Mouse (Mus musculus): ENCODE data around the gene S100pbp.

The S100pbp gene

DNA sequence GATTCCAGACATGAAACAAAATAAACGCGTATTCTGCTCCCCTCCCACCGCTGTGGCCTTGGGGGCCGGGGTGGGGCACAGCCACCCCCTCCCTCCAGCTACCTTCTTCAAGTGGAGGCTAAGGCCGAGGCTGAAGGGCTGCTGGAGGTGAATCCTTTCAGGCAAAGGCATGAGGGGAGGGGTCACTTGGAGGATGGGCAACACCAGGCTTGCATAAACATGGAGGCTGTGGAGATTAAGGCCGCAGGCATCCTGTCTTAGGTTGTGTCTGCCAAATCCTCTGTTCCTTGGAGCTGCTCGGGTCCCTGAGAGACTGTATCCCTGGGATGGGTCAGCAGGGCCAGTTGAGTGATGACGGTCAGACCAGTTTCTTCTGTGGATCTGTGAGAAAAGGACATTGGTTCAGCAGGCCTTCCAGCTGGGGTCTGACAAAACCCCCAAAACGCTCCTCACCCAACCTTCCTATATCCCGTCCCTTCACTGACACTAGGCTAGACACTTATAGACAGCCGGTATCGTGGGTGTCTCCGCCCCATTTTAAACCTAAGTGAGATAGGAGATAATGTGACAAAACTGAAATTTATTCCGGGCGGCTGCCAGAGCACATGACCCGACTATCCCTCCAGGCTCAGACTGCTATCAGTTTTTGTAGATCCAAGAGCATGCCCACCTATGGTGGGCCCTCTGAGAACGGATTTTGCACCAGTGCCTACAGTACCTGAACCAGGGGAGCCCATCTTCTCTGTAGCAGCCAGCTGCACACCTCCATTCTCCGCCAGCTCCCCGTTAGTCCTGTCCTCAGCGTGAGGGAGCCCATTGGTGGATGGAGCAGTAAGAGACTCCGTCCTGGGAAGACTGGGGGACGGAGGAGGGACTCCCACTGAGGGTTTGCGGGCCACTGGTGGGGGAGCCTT, 31.8 kb upstream of the S100pbp start:
- no peak for DNase-seq (ENCODE audit: low spot score in 2 of 2)

- DNase-seq (ENCODE audit: low spot score in 2 of 2): no peak
Measured at GRCm38 (mm10) chr4:129220376-129221089, 31.0 kb upstream of the S100pbp start.

DNA sequence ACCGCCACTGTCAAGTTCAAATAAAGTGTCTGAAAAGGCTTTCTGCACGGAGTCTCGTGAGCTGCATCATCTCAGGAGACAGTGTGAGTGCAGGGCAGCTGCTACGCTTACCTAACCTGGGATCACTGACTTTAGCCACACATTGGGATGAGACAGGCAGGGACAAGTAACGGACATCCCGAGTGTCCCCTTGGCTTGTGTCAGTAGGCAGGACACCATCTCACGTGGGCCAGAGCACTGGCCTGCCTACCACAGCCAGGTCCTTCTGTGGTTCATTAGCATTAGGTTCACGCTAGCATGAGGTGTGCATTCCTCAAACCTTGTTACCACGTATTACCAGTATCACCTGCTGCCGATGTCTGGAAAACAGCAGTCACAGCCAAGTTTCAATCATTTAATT, 29.7 kb upstream of the S100pbp start:
- no peak for DNase-seq (ENCODE audit: low spot score in 2 of 2)

DNA sequence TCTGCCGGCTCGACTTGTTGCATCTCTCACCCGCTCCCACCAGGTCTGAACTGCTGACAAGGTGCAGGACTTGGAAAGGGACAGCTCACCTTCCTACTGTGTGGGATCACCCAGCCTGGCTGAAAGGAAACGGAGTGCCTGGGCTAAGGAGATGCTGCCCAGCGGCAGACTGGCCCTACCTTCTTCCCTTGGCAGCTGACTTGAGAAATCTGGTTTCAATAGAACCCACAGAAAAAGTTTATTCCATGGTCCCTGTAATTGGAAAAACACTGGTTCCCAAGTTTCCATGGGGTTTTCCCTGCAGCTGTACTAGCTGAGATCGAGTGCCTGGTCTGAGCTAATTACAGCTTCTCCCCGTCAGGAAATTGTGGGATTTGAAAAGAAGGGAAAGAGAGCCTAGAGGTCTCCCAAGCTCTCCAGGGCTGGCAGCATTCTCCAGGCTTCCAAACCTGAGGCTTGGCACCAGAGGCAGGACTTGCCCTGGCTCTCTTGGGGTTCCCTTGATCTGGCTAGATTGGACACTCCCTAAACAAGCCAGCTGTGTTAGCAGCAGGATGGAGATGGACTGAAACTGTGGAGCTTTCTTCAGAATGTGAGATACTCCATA, 29.1 kb upstream of the S100pbp start:
- no peak for DNase-seq (ENCODE audit: low spot score in 2 of 2)

- peak in 1 of 2 experiments; percentile 38 for DNase-seq (ENCODE audit: low spot score in 2 of 2)
Measured at GRCm38 (mm10) chr4:129212486-129212885, 23.0 kb upstream of the S100pbp start.

DNA sequence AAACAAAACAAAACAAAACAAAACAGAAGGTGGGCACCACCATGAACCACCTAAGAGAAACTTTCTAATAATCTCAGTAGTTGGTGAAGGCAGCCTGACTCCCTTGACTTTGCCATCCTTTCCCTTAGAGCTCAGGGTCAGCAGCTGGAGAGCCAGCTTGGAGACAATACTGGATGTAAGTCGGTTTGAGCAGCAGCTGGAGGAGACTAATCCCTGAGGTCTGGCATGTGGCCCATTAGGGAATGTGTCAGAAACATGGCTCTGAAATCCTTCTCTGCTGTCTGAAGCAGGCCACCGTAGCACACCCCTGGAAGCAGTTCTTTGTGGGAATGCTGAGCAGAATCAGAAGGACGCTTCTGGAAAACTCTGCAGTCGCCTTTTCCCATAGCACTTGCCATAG, 21.9 kb upstream of the S100pbp start:
- DNase-seq (ENCODE audit: low spot score in 2 of 2): no peak

- DNase-seq (ENCODE audit: low spot score in 2 of 2): no peak
Measured at GRCm38 (mm10) chr4:129209504-129209903, 20.0 kb upstream of the S100pbp start.

GRCm38 (mm10) chr4:129206792-129207191, 17.3 kb upstream of the S100pbp start:
- no peak for DNase-seq (ENCODE audit: low spot score in 2 of 2)

DNA sequence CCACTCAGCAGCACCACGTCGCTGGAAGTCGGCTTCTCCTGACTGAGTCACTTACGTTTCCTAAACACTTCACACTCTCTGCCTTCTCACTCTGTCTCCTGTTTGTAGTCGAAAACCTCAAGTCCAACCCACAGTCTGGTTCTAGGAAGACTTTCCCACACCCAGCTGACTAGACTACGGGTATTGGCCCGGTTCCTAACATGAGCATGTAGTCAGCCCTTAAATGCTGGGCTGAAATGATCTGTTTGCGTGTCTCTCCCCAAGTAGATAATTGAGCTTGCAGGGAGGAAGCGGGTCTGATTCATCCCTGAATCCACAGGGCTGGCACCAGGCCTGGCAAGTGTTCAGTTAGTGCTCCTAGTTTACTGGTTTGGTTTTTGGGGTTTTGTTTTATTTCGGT, 15.1 kb upstream of the S100pbp start:
- no peak for DNase-seq (ENCODE audit: low spot score in 2 of 2)

DNA sequence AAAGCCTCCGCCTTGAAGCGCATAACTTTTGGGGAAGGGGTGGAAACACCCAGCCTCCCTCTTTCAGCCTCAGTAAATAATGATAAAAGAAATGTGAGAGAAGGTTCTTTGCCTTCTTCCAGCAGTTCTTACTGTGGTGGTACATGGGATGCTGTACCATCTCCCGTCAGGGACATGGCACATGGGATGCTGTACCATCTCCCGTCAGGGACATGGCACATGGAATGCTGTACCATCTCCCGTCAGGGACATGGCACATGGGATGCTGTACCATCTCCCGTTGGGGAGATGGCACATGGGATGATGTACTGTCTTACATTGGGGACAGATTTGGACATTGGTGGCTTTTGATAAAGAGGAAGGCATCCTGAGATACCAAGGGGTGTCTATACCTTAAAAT, 8.0 kb upstream of the S100pbp start:
- DNase-seq (ENCODE audit: low spot score in 2 of 2): no peak

DNA sequence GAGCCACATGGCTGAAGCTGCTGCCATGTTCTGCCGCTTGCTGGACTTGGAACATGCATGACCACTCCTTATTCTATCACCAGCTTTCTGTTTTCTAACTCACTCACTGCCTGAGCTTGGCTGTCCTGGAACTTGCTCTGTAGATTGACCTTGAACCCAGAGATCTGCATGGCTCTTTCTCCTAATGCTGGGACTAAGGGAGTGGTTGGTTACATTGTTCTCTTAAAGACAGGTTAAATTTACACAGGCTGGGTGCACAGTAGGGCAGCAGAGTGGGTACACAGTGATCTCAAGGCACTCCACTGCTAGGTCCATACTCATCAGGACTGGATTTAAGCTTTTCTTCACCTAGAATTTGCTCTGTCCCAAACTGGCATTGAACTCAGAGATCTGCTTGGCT, 4.8 kb upstream of the S100pbp start:
- DNase-seq (ENCODE audit: low spot score in 2 of 2): no peak

GRCm38 (mm10) chr4:129191691-129192090, 2.2 kb upstream of the S100pbp start:
- no peak for DNase-seq (ENCODE audit: low spot score in 2 of 2)

- DNase-seq (ENCODE audit: low spot score in 2 of 2): no peak
Measured at GRCm38 (mm10) chr4:129190538-129190937, 1.0 kb upstream of the S100pbp start.

GRCm38 (mm10) chr4:129188803-129189541, 555 bp downstream of the S100pbp start:
- DNase-seq (ENCODE audit: low spot score in 2 of 2): peak; percentile 44 to 59

- DNase-seq (ENCODE audit: low spot score in 2 of 2): no peak
Measured at GRCm38 (mm10) chr4:129188041-129188659, 1.4 kb downstream of the S100pbp start.

- no peak for DNase-seq (ENCODE audit: low spot score in 2 of 2)
Measured at GRCm38 (mm10) chr4:129179560-129179959, 10.0 kb downstream of the S100pbp start.

DNA sequence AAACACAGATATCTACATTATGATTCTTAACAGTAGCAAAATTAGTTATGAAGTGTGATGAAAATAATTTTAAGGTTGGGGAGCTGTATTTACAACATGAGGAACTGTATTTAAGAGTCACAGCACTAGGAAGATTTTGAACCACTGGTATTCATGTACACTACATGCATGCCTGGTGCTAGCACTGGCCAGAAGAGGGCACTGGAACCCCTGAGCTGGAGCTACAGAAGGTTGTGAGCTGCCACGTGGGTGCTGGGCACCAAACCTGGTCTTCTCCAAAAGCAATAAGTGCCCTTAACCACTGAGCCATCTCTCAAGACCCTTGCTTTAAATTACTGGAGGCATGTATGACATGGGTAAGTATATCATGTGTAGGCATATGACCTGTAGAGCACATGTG, 17.0 kb downstream of the S100pbp start:
- no peak for DNase-seq (ENCODE audit: low spot score in 2 of 2)

GRCm38 (mm10) chr4:129161581-129162255, 27.8 kb downstream of the S100pbp start:
- DNase-seq (ENCODE audit: low spot score in 2 of 2): no peak

DNA sequence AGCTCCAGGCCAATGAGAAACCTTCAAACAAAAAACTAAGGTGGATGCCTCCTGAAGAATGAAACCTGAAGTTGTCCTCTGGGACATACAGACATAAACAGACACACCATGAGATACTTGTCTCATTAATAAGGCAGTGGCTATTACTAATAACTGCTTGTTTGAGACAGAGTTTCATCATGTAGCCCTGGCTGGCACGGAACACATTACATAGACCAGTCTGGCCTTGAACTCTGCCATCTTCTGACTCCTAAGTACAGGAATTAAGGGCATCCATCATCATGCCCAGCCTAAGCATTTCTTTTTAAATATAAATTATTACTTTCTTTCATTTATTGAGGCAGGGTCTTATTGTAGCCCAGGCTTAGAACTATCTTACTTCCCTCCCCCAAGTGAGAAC, 28.5 kb downstream of the S100pbp start:
- no peak for DNase-seq (ENCODE audit: low spot score in 2 of 2)

DNA sequence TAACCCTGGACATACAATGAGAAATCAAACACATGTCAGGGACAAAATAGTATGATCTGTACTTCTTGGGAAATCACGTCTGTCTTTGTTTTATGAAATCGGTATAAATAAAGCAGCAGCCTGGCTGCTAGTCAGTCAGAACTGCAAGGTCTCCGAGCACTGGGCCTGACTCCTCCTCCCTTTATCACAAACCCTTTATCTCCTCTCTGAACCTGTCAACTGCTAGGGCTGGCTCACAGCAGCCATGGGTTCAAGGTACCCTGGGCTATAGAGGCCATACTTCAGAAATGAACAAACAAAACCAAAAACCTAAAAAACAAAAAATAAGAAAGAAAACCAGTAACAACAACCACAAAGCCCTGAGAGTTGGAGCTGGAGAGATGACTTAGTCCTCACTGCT, 31.0 kb downstream of the S100pbp start:
- no peak for DNase-seq (ENCODE audit: low spot score in 2 of 2)

GRCm38 (mm10) chr4:129157541-129157940, 32.0 kb downstream of the S100pbp start:
- DNase-seq (ENCODE audit: low spot score in 2 of 2): no peak

Measured in thymus, postnatal 10 days (tissue).